8 mouse cellular contexts compared by ENCODE assay signal in genomic region chr9:22226846-22227245, GRCm38 (mm10). TPM values are rescaled to one million over a fixed set of nuclear protein-coding genes. Genes with fewer than 3 reads are reported as not detected.
DNase-seq lines count a peak whose midpoint lies in the region; ATAC-seq lines count a peak whose summit lies in the region.
"Had no signal": no experiment of that assay in that cellular context is flagged by ENCODE, and none has a peak within 500 bp of the region (broad histone marks: within the 10 kb centered on the region; RNA-seq: fewer than 3 reads in every experiment).

No protein-coding gene starts in this region.

- peaks cover 5% of the 10 kb centered on the region; the same call in 1 of the 2 replicates for H3K4me1 ChIP-seq in heart, embryonic 16.5 days (ENCODE audit: control insufficient read depth, insufficient read depth, low read length)
- H3K4me1 ChIP-seq in lung, embryonic 16.5 days (replicated peaks; ENCODE audit: control insufficient read depth, insufficient read depth, low read length): peaks cover 3% of the 10 kb centered on the region; the same call in 1 of the 2 replicates

- peak overlapping the region; percentile 59 for H3K27ac ChIP-seq in heart, embryonic 16.5 days (ENCODE audit: low read length)
- H3K27ac ChIP-seq in lung, embryonic 16.5 days (ENCODE audit: low read length): peak overlapping the region; percentile 43

- no peak overlapping the region for H3K9ac ChIP-seq in heart, embryonic 16.5 days (ENCODE audit: low read length)
- H3K9ac ChIP-seq in lung, embryonic 16.5 days (ENCODE audit: low read length): no peak overlapping the region

- 0 out of 2 replicates have a peak, but pooled peaks cover 2% of the 10 kb centered on the region for H3K36me3 ChIP-seq in heart, embryonic 16.5 days (ENCODE audit: control insufficient read depth, insufficient read depth)
- no peaks in the 10 kb centered on the region; the same call in 1 of the 2 replicates for H3K36me3 ChIP-seq in lung, embryonic 16.5 days (ENCODE audit: control insufficient read depth, insufficient read depth, low read length)

- H3K27me3 ChIP-seq in heart, embryonic 16.5 days (ENCODE audit: control insufficient read depth, insufficient read depth, low read length): no peaks in the 10 kb centered on the region
- no peaks in the 10 kb centered on the region for H3K27me3 ChIP-seq in lung, embryonic 16.5 days (ENCODE audit: control insufficient read depth, insufficient read depth, low read depth, low read length)

- no peak for ATAC-seq in heart, embryonic 16.5 days (replicated peaks; ENCODE audit: extremely low read depth, insufficient read depth, low FRiP score)
- ATAC-seq in lung, embryonic 16.5 days (ENCODE audit: low read depth): no peak
- ATAC-seq in megakaryocyte-erythroid progenitor cell, adult 5-6 weeks (replicated peaks; ENCODE audit: low FRiP score, low TSS enrichment, poor library complexity, severe bottlenecking): no peak
- no peak for ATAC-seq in erythroid progenitor cell, adult 5-6 weeks (replicated peaks; ENCODE audit: low FRiP score, poor library complexity, severe bottlenecking)

- peak overlapping the region; percentile 76 for H3K4me2 ChIP-seq in heart, embryonic 16.5 days (ENCODE audit: low read depth, low read length)
- H3K4me2 ChIP-seq in lung, embryonic 16.5 days (ENCODE audit: low read depth, low read length): peak overlapping the region; percentile 25; the same call in 1 of the 2 replicates

- DNase-seq in NIH3T3 (ENCODE audit: low read depth): peak; percentile 7
- peak; percentile 32 for DNase-seq in cerebellum, adult 8-10 months
- no peak for DNase-seq in left cerebral cortex, postnatal 14 days (ENCODE audit: low spot score in 2 of 2)

- intact Hi-C loops in left cerebral cortex, postnatal 14 days (cut with DNase I): no loop called here

- H3K9me3 ChIP-seq in heart, embryonic 16.5 days (replicated peaks; ENCODE audit: control insufficient read depth, low read length): peaks cover 3% of the 10 kb centered on the region; the same call in 1 of the 2 replicates
- H3K9me3 ChIP-seq in lung, embryonic 16.5 days (ENCODE audit: control insufficient read depth, low read length): peaks cover 3% of the 10 kb centered on the region; the same call in 1 of the 2 replicates

- peak overlapping the region; percentile 90 for H3K4me3 ChIP-seq in heart, embryonic 16.5 days (ENCODE audit: low read length)
- peak overlapping the region; percentile 88 for H3K4me3 ChIP-seq in lung, embryonic 16.5 days (ENCODE audit: low read length)

- WGBS in heart, embryonic 16.5 days: 47% methylated on average over 15 of the region's 15 CpGs
- WGBS in lung, embryonic 16.5 days: 71% methylated on average over 15 of the region's 15 CpGs

RNA-seq across cellular contexts. Expression of gene Zfp809, which starts 1.3 kb away (rescaled TPM):
- 21.7 and 22.0 TPM in 2 replicates for polyA plus RNA-seq in heart, embryonic 16.5 days (2015; fragmentation: Nextera tagmentation; extraction: Ambion mirVana)
- polyA plus RNA-seq in lung, embryonic 16.5 days (2015; fragmentation: Nextera tagmentation; extraction: Ambion mirVana): 23.9 and 26.5 TPM in 2 replicates
- total RNA-seq in megakaryocyte-erythroid progenitor cell, adult 5-6 weeks (2014; fragmentation: Nextera tagmentation): 50.6 and 53.6 TPM in 2 replicates
- 34.1 and 44.6 TPM in 2 replicates for total RNA-seq in megakaryocyte-erythroid progenitor cell, adult 5-6 weeks (2017)
- total RNA-seq in erythroid progenitor cell, adult 5-6 weeks (2015; ENCODE audit: low replicate concordance): 12.3 and 15.5 TPM in 2 replicates
- 14.1 and 20.1 TPM in 2 replicates for total RNA-seq in erythroid progenitor cell, adult 5-6 weeks (2017; ENCODE audit: low replicate concordance)
- total RNA-seq in left cerebral cortex, postnatal 14 days (2021): 10 to 100 TPM; 17.5 to 18.6 TPM

RNA-seq across cellular contexts. Expression of gene Zfp599, which starts 32.8 kb away (rescaled TPM):
- 4.3 and 4.4 TPM in 2 replicates for polyA plus RNA-seq in heart, embryonic 16.5 days (2015; fragmentation: Nextera tagmentation; extraction: Ambion mirVana)
- polyA plus RNA-seq in lung, embryonic 16.5 days (2015; fragmentation: Nextera tagmentation; extraction: Ambion mirVana): 4.3 and 5.3 TPM in 2 replicates
- total RNA-seq in megakaryocyte-erythroid progenitor cell, adult 5-6 weeks (2014; fragmentation: Nextera tagmentation): 6.2 and 6.3 TPM in 2 replicates
- total RNA-seq in megakaryocyte-erythroid progenitor cell, adult 5-6 weeks (2017): 6.7 and 13.7 TPM in 2 replicates
- 0.36 TPM in 1 of 2 replicates, not detected in the other for total RNA-seq in erythroid progenitor cell, adult 5-6 weeks (2015; ENCODE audit: low replicate concordance)
- 0.77 and 1.1 TPM in 2 replicates for total RNA-seq in erythroid progenitor cell, adult 5-6 weeks (2017; ENCODE audit: low replicate concordance)
- 1 to 10 TPM; 2.8 TPM for total RNA-seq in left cerebral cortex, postnatal 14 days (2021)

RNA-seq across cellular contexts. Expression of gene Zfp872, which starts 39.0 kb away (rescaled TPM):
- 0.22 and 0.26 TPM in 2 replicates for polyA plus RNA-seq in heart, embryonic 16.5 days (2015; fragmentation: Nextera tagmentation; extraction: Ambion mirVana)
- polyA plus RNA-seq in lung, embryonic 16.5 days (2015; fragmentation: Nextera tagmentation; extraction: Ambion mirVana): 1.4 and 1.6 TPM in 2 replicates
- not detected in 2 replicates for total RNA-seq in megakaryocyte-erythroid progenitor cell, adult 5-6 weeks (2014; fragmentation: Nextera tagmentation)
- total RNA-seq in megakaryocyte-erythroid progenitor cell, adult 5-6 weeks (2017): not detected in 2 replicates
- not detected in 2 replicates for total RNA-seq in erythroid progenitor cell, adult 5-6 weeks (2015; ENCODE audit: low replicate concordance)
- total RNA-seq in erythroid progenitor cell, adult 5-6 weeks (2017; ENCODE audit: low replicate concordance): not detected in 2 replicates
- total RNA-seq in left cerebral cortex, postnatal 14 days (2021): under 1 TPM in 1 of 2 experiments, not detected in 1; 0.24 TPM
- total RNA-seq: common myeloid progenitor, adult 5-6 weeks had no signal

Comparison
In these comparisons a context has a peak if more than half of its experiments do, and no peak if none do; other contexts are left out.
1. DNase-seq: peak in NIH3T3 (single experiment) and cerebellum, adult 8-10 months (single experiment); none in left cerebral cortex, postnatal 14 days (0 of 2).